Mouse (Mus musculus) brain, embryonic 14.5 days (tissue): ENCODE results near the gene Olfr479.

Experiments
- CTCF ChIP-seq: fragments of 200-500 bp; IDR thresholded peaks from 2 replicates; pipeline ENCODE4 v1.5.1; 2012; ENCODE audit warnings: inconsistent platforms, mild to moderate bottlenecking, moderate library complexity, borderline replicate concordance; ENCODE audit not compliant: insufficient read depth, insufficient read length; ENCODE audit errors: extremely low read depth
- POLR2A ChIP-seq: fragments of 200-500 bp; IDR thresholded peaks from 2 replicates; pipeline ENCODE4 v1.6.1; 2012; ENCODE audit warnings: mild to moderate bottlenecking, inconsistent platforms, borderline replicate concordance; ENCODE audit not compliant: poor library complexity, insufficient read depth, insufficient read length, severe bottlenecking; ENCODE audit errors: extremely low read depth

- TF ChIP-seq CTCF (no peak), POLR2A (no peak)
Measured at GRCm38 (mm10) chr7:108100549-108100948, 50.1 kb downstream of the Olfr479 start, which contains the start of gene Olfr483.
